Mouse (Mus musculus) intestine, embryonic 15.5 days (tissue): ENCODE results near the gene Grm1. TPM values are rescaled to one million over a fixed set of nuclear protein-coding genes. Genes with fewer than 3 reads are reported as not detected.

Experiments
- ATAC-seq: fragments of 200-750 bp; cut with Nextera tagmentation; 2 replicates; pipeline ENCODE4 v1.8.0; 2017; ENCODE audit warnings: moderate TSS enrichment, moderate library complexity
- H3K27ac ChIP-seq: fragments of 300-500 bp; sonication (generic); 2 replicates; pipeline ENCODE4 v1.5.1; 2015; ENCODE audit warnings: mild to moderate bottlenecking, inconsistent platforms
- H3K27me3 ChIP-seq: fragments of 300-500 bp; sonication (generic); replicated peaks from 2 replicates; pipeline ENCODE4 v1.6.1; 2015; ENCODE audit warnings: inconsistent platforms
- H3K36me3 ChIP-seq: fragments of 300-500 bp; sonication (generic); 2 replicates; pipeline ENCODE4 v1.6.1; 2015; ENCODE audit warnings: inconsistent platforms
- H3K4me1 ChIP-seq: fragments of 300-500 bp; sonication (generic); replicated peaks from 2 replicates; pipeline ENCODE4 v1.6.1; 2015; ENCODE audit warnings: inconsistent platforms
- H3K4me2 ChIP-seq: fragments of 300-500 bp; sonication (generic); replicated peaks from 2 replicates; pipeline ENCODE4 v1.6.1; 2015; ENCODE audit warnings: mild to moderate bottlenecking, inconsistent platforms
- H3K4me3 ChIP-seq: fragments of 300-500 bp; sonication (generic); replicated peaks from 2 replicates; pipeline ENCODE4 v1.5.1; 2015; ENCODE audit warnings: inconsistent platforms
- H3K9ac ChIP-seq: fragments of 300-500 bp; sonication (generic); 2 replicates; pipeline ENCODE4 v1.6.1; 2015; ENCODE audit warnings: inconsistent platforms
- H3K9me3 ChIP-seq: fragments of 300-500 bp; sonication (generic); 2 replicates; pipeline ENCODE4 v1.6.1; 2016; ENCODE audit warnings: inconsistent platforms
- WGBS: fragments of 180-500 bp; shearing (Covaris S2); methylation state at CpG from one replicate; pipeline ENCODE4 v1.1.7; 2015; 5-methylcytosine and 5-hydroxymethylcytosine counted together
- polyA plus RNA-seq: library from polyadenylated mRNA; unstranded; fragments of >200 nt; fragmentation: Nextera tagmentation; extraction: Ambion mirVana; gene quantifications from 2 replicates; pipeline ENCODE4 v1.2.1, GENCODE M21; 2015

Gene Grm1
- polyA plus RNA-seq, 1 experiment from 2014 or later = 0.04 TPM

DNA sequence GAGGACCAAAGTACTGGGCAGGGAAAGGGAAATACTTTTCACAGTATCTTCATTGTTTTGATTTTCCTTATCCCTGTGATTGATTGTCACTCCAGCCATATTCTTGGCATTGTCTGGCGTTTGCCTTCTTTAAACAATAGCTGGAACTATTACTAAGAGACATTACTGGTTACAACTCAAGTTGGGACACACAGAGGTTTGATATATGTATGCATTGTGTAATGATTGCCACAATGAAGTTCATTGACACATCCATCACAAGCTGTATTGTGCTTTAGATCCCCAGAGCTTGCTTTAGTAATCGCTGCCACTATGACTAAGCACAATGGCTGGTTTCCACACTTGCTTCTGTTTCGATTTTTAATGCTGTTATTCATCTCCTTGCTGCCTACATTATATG, 341.4 kb downstream of the Grm1 start:
- no peak overlapping the region for H3K4me2 ChIP-seq
- H3K4me3 ChIP-seq = no peak overlapping the region
- H3K27ac ChIP-seq = no peak overlapping the region
- H3K4me1 ChIP-seq = no peaks in the 10 kb centered on the region
- no peaks in the 10 kb centered on the region for H3K27me3 ChIP-seq
- H3K36me3 ChIP-seq = no peaks in the 10 kb centered on the region
- ATAC-seq = no peak
- no peak overlapping the region for H3K9ac ChIP-seq
- 72% methylated on average over 3 of the region's 3 CpGs for WGBS
- no peaks in the 10 kb centered on the region for H3K9me3 ChIP-seq

DNA sequence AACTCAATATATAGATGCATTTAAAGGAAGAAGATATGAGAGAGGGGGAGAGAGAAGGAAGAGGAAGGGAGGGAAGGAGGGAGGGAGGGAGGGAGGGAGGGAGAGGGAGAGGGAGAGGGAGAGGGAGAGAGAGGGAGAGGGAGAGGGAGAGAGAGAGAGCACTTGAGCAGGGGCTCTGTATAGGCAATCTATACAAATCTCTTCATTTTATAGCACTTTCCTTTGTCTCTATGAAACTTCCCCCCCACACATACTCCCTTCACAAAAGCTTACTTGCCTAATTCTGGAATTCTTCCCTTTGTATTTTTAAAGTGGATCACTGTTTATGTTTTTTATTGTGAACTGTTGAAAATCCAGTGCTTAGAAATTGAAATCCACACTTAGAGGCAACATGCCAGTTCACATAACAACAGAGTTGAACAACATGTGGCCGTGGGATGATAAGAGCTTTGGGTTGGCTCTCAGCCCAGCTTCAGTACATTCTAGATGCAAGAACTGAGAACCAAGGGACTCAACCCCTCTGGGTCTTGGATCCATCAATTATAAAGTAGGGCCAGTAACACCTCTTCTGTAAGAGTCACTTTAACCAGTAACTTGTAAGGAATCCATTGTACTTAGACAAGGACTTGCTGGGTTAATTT, 345.0 kb downstream of the Grm1 start:
- Histone ChIP-seq H3K27ac (no peak overlapping the region), H3K4me1 (no peaks in the 10 kb centered on the region), H3K4me3 (no peak overlapping the region), H3K9ac (no peak overlapping the region), H3K36me3 (no peaks in the 10 kb centered on the region), H3K27me3 (no peaks in the 10 kb centered on the region), H3K4me2 (no peak overlapping the region), H3K9me3 (no peaks in the 10 kb centered on the region)
- no peak for ATAC-seq
- 59% methylated on average over 1 of the region's 1 CpGs for WGBS

DNA sequence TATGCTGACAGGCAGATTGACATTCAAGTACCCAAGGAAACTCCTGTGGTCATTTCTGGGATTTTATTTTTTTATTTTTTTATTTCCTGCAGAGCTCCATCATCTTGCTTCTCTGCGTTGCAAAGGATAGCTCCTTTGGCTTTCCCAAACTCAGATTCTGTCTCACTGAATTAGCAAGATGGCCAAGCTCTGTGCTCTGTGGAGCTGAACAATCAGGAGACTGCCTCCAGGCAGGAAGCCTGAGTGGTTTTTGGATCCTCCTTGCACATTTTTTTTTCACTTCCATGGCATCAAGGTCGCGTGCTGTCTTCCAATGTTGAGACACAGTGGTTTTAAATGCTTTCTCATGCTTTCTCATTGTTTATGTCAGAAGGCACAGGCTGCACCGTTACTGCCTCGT, 347.6 kb downstream of the Grm1 start:
- Histone ChIP-seq H3K4me2 (no peak overlapping the region), H3K9ac (no peak overlapping the region), H3K4me1 (no peaks in the 10 kb centered on the region), H3K4me3 (no peak overlapping the region), H3K27me3 (no peaks in the 10 kb centered on the region), H3K9me3 (no peaks in the 10 kb centered on the region), H3K36me3 (no peaks in the 10 kb centered on the region), H3K27ac (no peak overlapping the region)
- ATAC-seq = no peak
- 47% methylated on average over 5 of the region's 5 CpGs for WGBS

DNA sequence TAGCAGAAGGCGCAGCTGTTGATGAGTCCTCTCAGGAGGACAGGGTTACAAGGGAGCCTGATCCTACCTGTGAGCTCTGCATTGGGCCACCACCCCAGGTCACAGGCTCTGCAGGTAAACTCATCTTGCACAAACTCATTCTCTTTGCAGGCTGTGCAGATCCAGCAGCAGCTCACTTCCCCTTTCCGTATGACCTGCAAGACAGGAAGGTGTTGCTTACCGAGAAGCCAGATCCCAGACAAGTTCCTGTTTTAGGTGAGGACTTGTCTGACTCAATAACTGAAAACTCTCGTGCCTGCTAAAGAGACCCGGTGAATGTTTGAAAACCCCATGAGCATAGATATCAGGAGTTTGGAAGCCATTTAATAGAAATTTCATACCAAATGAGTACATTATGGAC, 349.1 kb downstream of the Grm1 start:
- Histone ChIP-seq H3K9me3 (no peaks in the 10 kb centered on the region), H3K4me3 (no peak overlapping the region), H3K4me2 (no peak overlapping the region), H3K27me3 (no peaks in the 10 kb centered on the region), H3K9ac (no peak overlapping the region), H3K4me1 (no peaks in the 10 kb centered on the region), H3K27ac (no peak overlapping the region), H3K36me3 (no peaks in the 10 kb centered on the region)
- no peak for ATAC-seq
- WGBS = 84% methylated on average over 5 of the region's 5 CpGs

DNA sequence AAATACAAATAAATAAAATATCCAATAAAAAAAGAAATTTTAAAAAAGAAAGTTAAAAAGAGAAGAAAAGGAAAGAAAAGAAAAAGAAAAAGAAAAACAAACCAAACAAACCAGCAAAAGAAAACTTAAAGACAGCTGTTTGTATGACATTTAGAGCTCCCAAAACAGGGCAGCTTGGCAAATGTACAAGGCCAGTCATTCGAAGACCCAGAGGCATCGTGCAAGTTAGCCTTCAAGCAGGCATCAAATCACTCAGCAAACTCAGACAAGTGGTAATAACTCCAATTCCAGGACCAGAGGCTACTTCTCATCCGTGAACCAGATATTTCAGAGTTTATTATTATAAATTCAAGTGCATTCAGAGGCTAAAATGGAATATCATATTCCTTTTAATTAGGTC, 355.7 kb downstream of the Grm1 start:
- H3K36me3 ChIP-seq = no peaks in the 10 kb centered on the region
- H3K4me3 ChIP-seq = no peak overlapping the region
- H3K9ac ChIP-seq = no peak overlapping the region
- no peaks in the 10 kb centered on the region for H3K27me3 ChIP-seq
- no peak for ATAC-seq
- H3K27ac ChIP-seq = no peak overlapping the region
- no peaks in the 10 kb centered on the region for H3K4me1 ChIP-seq
- H3K4me2 ChIP-seq = no peak overlapping the region
- WGBS = 79% methylated on average over 3 of the region's 3 CpGs
- no peaks in the 10 kb centered on the region for H3K9me3 ChIP-seq

- no peaks in the 10 kb centered on the region for H3K27me3 ChIP-seq
- no peak for ATAC-seq
- no peak overlapping the region for H3K4me2 ChIP-seq
- no peaks in the 10 kb centered on the region for H3K36me3 ChIP-seq
- no peaks in the 10 kb centered on the region for H3K4me1 ChIP-seq
- no peak overlapping the region for H3K9ac ChIP-seq
- no peak overlapping the region for H3K4me3 ChIP-seq
- H3K9me3 ChIP-seq = no peaks in the 10 kb centered on the region
- H3K27ac ChIP-seq = no peak overlapping the region
- WGBS = 75% methylated on average over 2 of the region's 2 CpGs
Observed at GRCm38 (mm10) chr10:10710837-10711236, 371.3 kb downstream of the Grm1 start.

DNA sequence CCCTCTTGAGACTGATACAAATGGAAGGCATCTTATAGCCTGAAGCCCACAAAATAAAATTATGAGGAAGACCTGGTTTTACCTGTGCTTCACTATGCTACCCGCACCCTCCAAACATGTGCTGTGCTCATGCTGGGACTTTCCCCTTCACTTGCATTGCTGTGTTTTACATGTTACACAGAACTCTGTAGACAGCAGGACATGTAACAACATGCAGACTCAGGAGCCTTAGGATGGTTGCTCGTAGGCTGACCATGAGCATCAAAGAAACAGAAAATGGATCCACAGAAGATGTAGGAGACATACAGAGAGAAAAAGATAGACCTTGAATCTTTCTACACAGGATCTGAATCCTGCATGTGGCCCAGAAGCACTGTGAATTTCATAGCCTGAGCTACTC, 371.8 kb downstream of the Grm1 start:
- Histone ChIP-seq H3K4me1 (no peaks in the 10 kb centered on the region), H3K9me3 (no peaks in the 10 kb centered on the region), H3K9ac (no peak overlapping the region), H3K4me2 (no peak overlapping the region), H3K27me3 (no peaks in the 10 kb centered on the region), H3K27ac (no peak overlapping the region), H3K4me3 (no peak overlapping the region), H3K36me3 (no peaks in the 10 kb centered on the region)
- no peak for ATAC-seq
- 94% methylated on average over 2 of the region's 2 CpGs for WGBS

GRCm38 (mm10) chr10:10708031-10708430, 374.1 kb downstream of the Grm1 start:
- 74% methylated on average over 1 of the region's 1 CpGs for WGBS

GRCm38 (mm10) chr10:10701326-10701725, 380.8 kb downstream of the Grm1 start:
- Histone ChIP-seq H3K27me3 (no peaks in the 10 kb centered on the region), H3K4me3 (no peak overlapping the region), H3K4me2 (no peak overlapping the region), H3K27ac (no peak overlapping the region), H3K4me1 (no peaks in the 10 kb centered on the region), H3K36me3 (no peaks in the 10 kb centered on the region), H3K9ac (no peak overlapping the region), H3K9me3 (no peaks in the 10 kb centered on the region)
- 88% methylated on average over 1 of the region's 1 CpGs for WGBS
- ATAC-seq = no peak

More at GRCm38 (mm10) chr10:10708031-10708430, 374.1 kb downstream of the Grm1 start:
- Histone ChIP-seq H3K4me1 (no peaks in the 10 kb centered on the region), H3K4me2 (no peak overlapping the region), H3K9ac (no peak overlapping the region), H3K27me3 (no peaks in the 10 kb centered on the region), H3K36me3 (no peaks in the 10 kb centered on the region), H3K27ac (no peak overlapping the region), H3K4me3 (no peak overlapping the region), H3K9me3 (no peaks in the 10 kb centered on the region)
- no peak for ATAC-seq

DNA sequence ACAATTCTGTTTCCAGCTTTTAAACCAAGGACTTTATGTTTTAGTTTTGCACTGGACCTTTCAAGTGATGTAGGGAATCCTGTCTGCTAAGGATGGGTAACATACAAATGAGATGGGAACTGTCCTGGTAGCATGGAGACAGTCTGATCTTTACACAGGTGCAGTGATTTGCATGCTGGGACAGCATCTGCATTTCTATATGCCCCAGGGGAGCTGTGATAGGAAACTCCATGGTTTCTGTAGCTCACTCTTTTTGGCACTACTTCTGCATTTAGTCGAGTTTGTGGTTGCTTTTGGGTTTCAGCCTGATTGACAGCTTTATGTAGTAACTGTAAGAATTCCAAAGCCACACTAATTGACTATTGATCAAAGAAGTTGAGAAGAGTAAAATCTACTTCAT, 381.3 kb downstream of the Grm1 start:
- no peak overlapping the region for H3K4me2 ChIP-seq
- H3K4me3 ChIP-seq = no peak overlapping the region
- no peak overlapping the region for H3K27ac ChIP-seq
- no peaks in the 10 kb centered on the region for H3K9me3 ChIP-seq
- ATAC-seq = no peak
- H3K36me3 ChIP-seq = no peaks in the 10 kb centered on the region
- 52% methylated on average over 1 of the region's 1 CpGs for WGBS
- no peak overlapping the region for H3K9ac ChIP-seq
- no peaks in the 10 kb centered on the region for H3K27me3 ChIP-seq
- no peaks in the 10 kb centered on the region for H3K4me1 ChIP-seq

- Histone ChIP-seq H3K9me3 (no peaks in the 10 kb centered on the region), H3K4me1 (no peaks in the 10 kb centered on the region), H3K4me2 (no peak overlapping the region), H3K4me3 (no peak overlapping the region), H3K36me3 (no peaks in the 10 kb centered on the region), H3K27me3 (no peaks in the 10 kb centered on the region), H3K27ac (no peak overlapping the region), H3K9ac (no peak overlapping the region)
- no peak for ATAC-seq
- 67% methylated on average over 6 of the region's 6 CpGs for WGBS
Observed at GRCm38 (mm10) chr10:10697497-10697896, 384.7 kb downstream of the Grm1 start.

- no peaks in the 10 kb centered on the region for H3K36me3 ChIP-seq
- peaks cover 4% of the 10 kb centered on the region for H3K27me3 ChIP-seq
- H3K4me1 ChIP-seq = no peaks in the 10 kb centered on the region; the same call in 1 of the 2 replicates
- WGBS = 21% methylated on average over 11 of the region's 11 CpGs
- peak overlapping the region; percentile 84 for H3K4me2 ChIP-seq
- no peak; the same call in 1 of the 2 replicates for ATAC-seq
- H3K27ac ChIP-seq = no peak overlapping the region
- no peak overlapping the region for H3K9ac ChIP-seq
- H3K9me3 ChIP-seq = no peaks in the 10 kb centered on the region
- peak overlapping the region; percentile 35 for H3K4me3 ChIP-seq
Observed at GRCm38 (mm10) chr10:10689668-10690223, 392.4 kb downstream of the Grm1 start.
